Mouse (Mus musculus): ENCODE data around the gene Bace2. TPM values are rescaled to one million over a fixed set of nuclear protein-coding genes. Genes with fewer than 3 reads are reported as not detected.

Bace2 gene
- polyA plus RNA-seq, 1 experiment, result 0.66 TPM

GRCm38 (mm10) chr16:97402213-97402785 is 45.8 kb downstream of the Bace2 start:
- Histone ChIP-seq H3ac (ENCODE audit: control insufficient read depth, insufficient read length, low read depth) (no peak overlapping the region), H3K79me2 (ENCODE audit: control insufficient read depth, insufficient read depth) (no peaks in the 10 kb centered on the region), H3K36me3 (ENCODE audit: control insufficient read depth, insufficient read depth) (no peaks in the 10 kb centered on the region), H3K79me3 (ENCODE audit: low read depth) (no peaks in the 10 kb centered on the region), H3K27me3 (ENCODE audit: control insufficient read depth, insufficient read depth, insufficient read length) (no peaks in the 10 kb centered on the region), H3K4me3 (ENCODE audit: insufficient read depth, poor library complexity, severe bottlenecking) (no peak overlapping the region)
- peak; percentile 15 for TF ChIP-seq USF1 (IDR thresholded peaks at IDR 0.05; ENCODE audit: low read depth)
- TF ChIP-seq MYOG (IDR thresholded peaks at IDR 0.05; ENCODE audit: control insufficient read depth, extremely low read depth, insufficient read length), result no peak
- no peak for TF ChIP-seq MAX (IDR thresholded peaks at IDR 0.05)
- TF ChIP-seq MYOD1 (IDR thresholded peaks at IDR 0.05; ENCODE audit: control insufficient read depth, insufficient read length, low read depth), result peak; percentile 89
- TF ChIP-seq FOSL1 (IDR thresholded peaks at IDR 0.05; ENCODE audit: insufficient read depth, low read length, poor library complexity, severe bottlenecking), result peak; percentile 57

- H3ac ChIP-seq (ENCODE audit: control insufficient read depth, insufficient read length, low read depth), result no peak overlapping the region
- H3K79me2 ChIP-seq (ENCODE audit: control insufficient read depth, insufficient read depth), result no peaks in the 10 kb centered on the region
- H3K36me3 ChIP-seq (ENCODE audit: control insufficient read depth, insufficient read depth), result no peaks in the 10 kb centered on the region
- H3K27me3 ChIP-seq (ENCODE audit: control insufficient read depth, insufficient read depth, insufficient read length), result no peaks in the 10 kb centered on the region
- H3K4me3 ChIP-seq (ENCODE audit: insufficient read depth, poor library complexity, severe bottlenecking), result no peak overlapping the region
- no peak for TF ChIP-seq FOSL1 (IDR thresholded peaks at IDR 0.05; ENCODE audit: insufficient read depth, low read length, poor library complexity, severe bottlenecking)
- TF ChIP-seq MYOD1 (IDR thresholded peaks at IDR 0.05; ENCODE audit: control insufficient read depth, insufficient read length, low read depth), result no peak
- no peak for TF ChIP-seq CTCF (IDR thresholded peaks at IDR 0.05; ENCODE audit: control insufficient read depth, insufficient read depth, insufficient read length)
- no peak for TF ChIP-seq MYOG (IDR thresholded peaks at IDR 0.05; ENCODE audit: control insufficient read depth, extremely low read depth, insufficient read length)
- no peak for TF ChIP-seq MAX (IDR thresholded peaks at IDR 0.05)
- TF ChIP-seq CEBPB (IDR thresholded peaks at IDR 0.05; ENCODE audit: low read depth), result no peak
- TF ChIP-seq USF1 (IDR thresholded peaks at IDR 0.05; ENCODE audit: low read depth), result no peak
- no peaks in the 10 kb centered on the region for H3K79me3 ChIP-seq (ENCODE audit: low read depth)
Observed at GRCm38 (mm10) chr16:97405476-97406012, 49.0 kb downstream of the Bace2 start.

GRCm38 (mm10) chr16:97417896-97418542 is 61.5 kb downstream of the Bace2 start:
- H3K4me3 ChIP-seq (ENCODE audit: insufficient read depth, poor library complexity, severe bottlenecking), result no peak overlapping the region
- H3K27me3 ChIP-seq (ENCODE audit: control insufficient read depth, insufficient read depth, insufficient read length), result no peaks in the 10 kb centered on the region
- TF ChIP-seq CTCF (IDR thresholded peaks at IDR 0.05; ENCODE audit: control insufficient read depth, insufficient read depth, insufficient read length) (peak; percentile 51), USF1 (IDR thresholded peaks at IDR 0.05; ENCODE audit: low read depth) (no peak), MAX (IDR thresholded peaks at IDR 0.05) (no peak)
- no peaks in the 10 kb centered on the region for H3K79me3 ChIP-seq (ENCODE audit: low read depth)
- no peaks in the 10 kb centered on the region for H3K36me3 ChIP-seq (ENCODE audit: control insufficient read depth, insufficient read depth)
- no peak overlapping the region for H3ac ChIP-seq (ENCODE audit: control insufficient read depth, insufficient read length, low read depth)
- no peaks in the 10 kb centered on the region for H3K79me2 ChIP-seq (ENCODE audit: control insufficient read depth, insufficient read depth)

GRCm38 (mm10) chr16:97418749-97419453 is 62.4 kb downstream of the Bace2 start:
- Histone ChIP-seq H3ac (ENCODE audit: control insufficient read depth, insufficient read length, low read depth) (no peak overlapping the region), H3K27me3 (ENCODE audit: control insufficient read depth, insufficient read depth, insufficient read length) (no peaks in the 10 kb centered on the region), H3K4me3 (ENCODE audit: insufficient read depth, poor library complexity, severe bottlenecking) (no peak overlapping the region), H3K79me3 (ENCODE audit: low read depth) (no peaks in the 10 kb centered on the region), H3K79me2 (ENCODE audit: control insufficient read depth, insufficient read depth) (no peaks in the 10 kb centered on the region), H3K36me3 (ENCODE audit: control insufficient read depth, insufficient read depth) (no peaks in the 10 kb centered on the region)
- no peak for TF ChIP-seq USF1 (IDR thresholded peaks at IDR 0.05; ENCODE audit: low read depth)
- no peak for TF ChIP-seq CEBPB (IDR thresholded peaks at IDR 0.05; ENCODE audit: low read depth)

- no peaks in the 10 kb centered on the region for H3K27me3 ChIP-seq (ENCODE audit: control insufficient read depth, insufficient read depth, insufficient read length)
- H3K36me3 ChIP-seq (ENCODE audit: control insufficient read depth, insufficient read depth), result no peaks in the 10 kb centered on the region
- TF ChIP-seq MYOD1 (IDR thresholded peaks at IDR 0.05; ENCODE audit: control insufficient read depth, insufficient read length, low read depth) (no peak), MYOG (IDR thresholded peaks at IDR 0.05; ENCODE audit: control insufficient read depth, extremely low read depth, insufficient read length) (no peak), USF1 (IDR thresholded peaks at IDR 0.05; ENCODE audit: low read depth) (no peak), MAX (IDR thresholded peaks at IDR 0.05) (no peak)
- H3ac ChIP-seq (ENCODE audit: control insufficient read depth, insufficient read length, low read depth), result no peak overlapping the region
- H3K79me3 ChIP-seq (ENCODE audit: low read depth), result no peaks in the 10 kb centered on the region
- H3K4me3 ChIP-seq (ENCODE audit: insufficient read depth, poor library complexity, severe bottlenecking), result no peak overlapping the region
- no peaks in the 10 kb centered on the region for H3K79me2 ChIP-seq (ENCODE audit: control insufficient read depth, insufficient read depth)
Observed at GRCm38 (mm10) chr16:97421671-97422070, 65.1 kb downstream of the Bace2 start.

- TF ChIP-seq CEBPB (IDR thresholded peaks at IDR 0.05; ENCODE audit: low read depth) (no peak), MYOD1 (IDR thresholded peaks at IDR 0.05; ENCODE audit: control insufficient read depth, insufficient read length, low read depth) (no peak), MAX (IDR thresholded peaks at IDR 0.05) (no peak), MYOG (IDR thresholded peaks at IDR 0.05; ENCODE audit: control insufficient read depth, extremely low read depth, insufficient read length) (no peak), USF1 (IDR thresholded peaks at IDR 0.05; ENCODE audit: low read depth) (no peak), CTCF (IDR thresholded peaks at IDR 0.05; ENCODE audit: control insufficient read depth, insufficient read depth, insufficient read length) (no peak), FOSL1 (IDR thresholded peaks at IDR 0.05; ENCODE audit: insufficient read depth, low read length, poor library complexity, severe bottlenecking) (no peak)
- Histone ChIP-seq H3K36me3 (ENCODE audit: control insufficient read depth, insufficient read depth) (no peaks in the 10 kb centered on the region), H3K79me2 (ENCODE audit: control insufficient read depth, insufficient read depth) (no peaks in the 10 kb centered on the region), H3K79me3 (ENCODE audit: low read depth) (no peaks in the 10 kb centered on the region), H3ac (ENCODE audit: control insufficient read depth, insufficient read length, low read depth) (no peak overlapping the region), H3K4me3 (ENCODE audit: insufficient read depth, poor library complexity, severe bottlenecking) (no peak overlapping the region), H3K27me3 (ENCODE audit: control insufficient read depth, insufficient read depth, insufficient read length) (no peaks in the 10 kb centered on the region)
Observed at GRCm38 (mm10) chr16:97423627-97424026, 67.1 kb downstream of the Bace2 start.

Data from C2C12 (cell line).